Mouse (Mus musculus) CH12.LX (cell line): Measurements from ENCODE around the gene Lrrc1.

ENCODE experiments used
- CTCF ChIP-seq, 2 experiments: IDR thresholded peaks in 1 of 2; conservative IDR thresholded peaks in 1 of 2; 2 replicates each; pipeline ENCODE4 v1.5.1; 2011 to 2012; ENCODE audit warnings: low read depth in 2 of 2, low read length in 2 of 2, improper control_type of control experiment in 1 of 2, inconsistent platforms in 1 of 2, mild to moderate bottlenecking in 1 of 2, moderate library complexity in 1 of 2
- EP300 ChIP-seq: IDR thresholded peaks from 2 replicates; pipeline ENCODE4 v1.6.1; 2011; ENCODE audit warnings: low read length, improper control_type of control experiment
- JUND ChIP-seq: conservative IDR thresholded peaks from 2 replicates; pipeline ENCODE4 v1.6.1; 2011; ENCODE audit warnings: low read depth, low read length, improper control_type of control experiment
- KAT2A ChIP-seq: IDR thresholded peaks from 2 replicates; pipeline ENCODE4 v1.6.1; 2012; ENCODE audit warnings: low read length, improper control_type of control experiment, inconsistent platforms; ENCODE audit not compliant: insufficient replicate concordance
- NRF1 ChIP-seq: IDR thresholded peaks from 2 replicates; pipeline ENCODE4 v1.6.1; 2014; ENCODE audit warnings: low read depth, mild to moderate bottlenecking, inconsistent platforms, low read length, improper control_type of control experiment, moderate library complexity
- POLR2A ChIP-seq: IDR thresholded peaks from 2 replicates; pipeline ENCODE4 v1.6.1; 2011; ENCODE audit warnings: low read depth, mild to moderate bottlenecking, improper control_type of control experiment, low read length
- TCF12 ChIP-seq: IDR thresholded peaks from 2 replicates; pipeline ENCODE4 v1.6.1; 2014; ENCODE audit warnings: low read depth, mild to moderate bottlenecking, inconsistent platforms, low read length, improper control_type of control experiment
- ZC3H11A ChIP-seq: IDR thresholded peaks from 2 replicates; pipeline ENCODE4 v1.6.1; 2012; ENCODE audit warnings: low read depth, mild to moderate bottlenecking, inconsistent platforms, low read length, improper control_type of control experiment
- ZNF384 ChIP-seq: IDR thresholded peaks from 2 replicates; pipeline ENCODE4 v1.6.1; 2012; ENCODE audit warnings: low read depth, low read length, improper control_type of control experiment, inconsistent platforms

DNA sequence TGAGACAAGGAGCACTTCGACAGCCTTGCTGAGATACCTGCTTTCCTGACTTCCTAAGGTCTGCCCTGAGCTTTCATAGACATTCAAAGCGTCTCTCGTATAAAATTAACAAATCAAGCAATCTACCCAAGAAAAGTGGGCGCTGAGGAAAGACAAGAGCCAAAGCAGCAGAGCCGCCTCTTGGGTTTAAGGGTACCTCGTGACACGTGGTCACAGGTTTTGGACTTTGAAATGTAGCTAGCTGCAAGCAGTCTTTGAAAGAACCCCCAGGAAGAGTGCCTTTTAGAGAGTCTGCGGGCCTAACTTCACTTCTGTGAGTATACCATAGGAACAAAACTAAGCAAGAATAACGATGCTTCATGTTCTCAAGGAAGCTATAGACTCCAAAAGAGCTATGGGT lies 160.0 kb downstream of the Lrrc1 start:
- TF ChIP-seq KAT2A (no peak), NRF1 (no peak), JUND (no peak), POLR2A (no peak), TCF12 (no peak), EP300 (no peak), ZC3H11A (no peak), CTCF (conservative IDR thresholded peaks at IDR 0.05 in 1 of 2, IDR thresholded peaks at IDR 0.05 in 1 of 2; ENCODE audit: low read depth in 2 of 2, low read length in 2 of 2) (no peak), ZNF384 (no peak)
